Mouse (Mus musculus) layer of hippocampus, adult 2 months (tissue): ENCODE measurements around the gene Fam204a. TPM values are rescaled to one million over a fixed set of nuclear protein-coding genes. Genes with fewer than 3 reads are reported as not detected.

Experiments used
- DNase-seq, 2 experiments: peaks; one replicate each; pipeline ENCODE4 v3.0.0; 2022; ENCODE audit warnings: low spot score in 2 of 2
- H3K27ac ChIP-seq: fragments of 200-600 bp; 2 replicates; pipeline ENCODE4 v1.8.1; 2022
- H3K4me3 ChIP-seq: fragments of 200-600 bp; 2 replicates; pipeline ENCODE4 v1.8.1; 2022; ENCODE audit warnings: mild to moderate bottlenecking
- CTCF ChIP-seq: fragments of 200-600 bp; conservative IDR thresholded peaks from 2 replicates; pipeline ENCODE4 v1.8.1; 2022; ENCODE audit warnings: antibody characterized with exemption, mild to moderate bottlenecking, moderate library complexity
- total RNA-seq, 2 experiments: library from RNA; stranded (reverse); gene quantifications; 2 replicates each; pipeline ENCODE4 v1.2.3; 2021

The Fam204a gene
- total RNA-seq, 2 experiments from 2014 or later = 33.1 to 35.9 TPM

GRCm38 (mm10) chr19:60150056-60150455, 76.4 kb downstream of the Fam204a start:
- Histone ChIP-seq H3K4me3 (no peak overlapping the region), H3K27ac (no peak overlapping the region)
- no peak for DNase-seq
- TF ChIP-seq CTCF = no peak

GRCm38 (mm10) chr19:60149078-60149960, 77.2 kb downstream of the Fam204a start:
- H3K27ac ChIP-seq = no peak overlapping the region
- DNase-seq = no peak
- TF ChIP-seq CTCF = no peak
- no peak overlapping the region for H3K4me3 ChIP-seq

Other genes with a start within 250 kb of the Fam204a start
- under 1 TPM; 0.29 to 0.46 TPM for gene Prlhr, start 241.6 kb upstream of the Fam204a start, total RNA-seq